Mouse (Mus musculus) limb, embryonic 14.5 days (tissue): Measurements from ENCODE around the gene Nab2. TPM values are rescaled to one million over a fixed set of nuclear protein-coding genes. Genes with fewer than 3 reads are reported as not detected.
A peak's percentile ranks its signal among the peaks of the same experiment; 100 is the strongest.
"Not testable (repeated sequence)": the region's sequence is repeated elsewhere in the genome, so short reads cannot be mapped to it uniquely, and the experiment has no call there.

ENCODE experiments used
- ATAC-seq: fragments of 200-750 bp; cut with Nextera tagmentation; 2 replicates; pipeline ENCODE4 v1.8.0; 2017; ENCODE audit warnings: low read depth, moderate number of reproducible peaks, moderate TSS enrichment; ENCODE audit not compliant: low FRiP score
- DNase-seq: peaks from one replicate; pipeline ENCODE4 v3.0.0-alpha.2; 2015; ENCODE audit warnings: low spot score
- H3K27ac ChIP-seq: fragments of 300-500 bp; sonication (generic); replicated peaks from 2 replicates; pipeline ENCODE4 v1.5.1; 2014; ENCODE audit warnings: low read depth, mild to moderate bottlenecking, low read length, moderate library complexity, mixed read lengths
- H3K27me3 ChIP-seq: fragments of 300-500 bp; sonication (generic); 2 replicates; pipeline ENCODE4 v1.6.1; 2014; ENCODE audit warnings: low read length, mixed read lengths; ENCODE audit not compliant: control insufficient read depth, insufficient read depth
- H3K36me3 ChIP-seq: fragments of 300-500 bp; sonication (generic); 2 replicates; pipeline ENCODE4 v1.6.1; 2014; ENCODE audit warnings: mild to moderate bottlenecking, low read length, moderate library complexity, mixed read lengths; ENCODE audit not compliant: control insufficient read depth, insufficient read depth
- H3K4me1 ChIP-seq: fragments of 300-500 bp; sonication (generic); 2 replicates; pipeline ENCODE4 v1.6.1; 2014; ENCODE audit warnings: antibody characterized with exemption, low read length, mixed read lengths; ENCODE audit not compliant: control insufficient read depth, insufficient read depth
- H3K4me2 ChIP-seq: fragments of 300-500 bp; sonication (generic); replicated peaks from 2 replicates; pipeline ENCODE4 v1.6.1; 2014; ENCODE audit warnings: low read depth, mild to moderate bottlenecking, low read length, moderate library complexity; ENCODE audit not compliant: severe bottlenecking
- H3K4me3 ChIP-seq: fragments of 300-500 bp; sonication (generic); replicated peaks from 2 replicates; pipeline ENCODE4 v1.5.1; 2014; ENCODE audit warnings: low read length
- H3K9ac ChIP-seq: fragments of 300-500 bp; sonication (generic); 2 replicates; pipeline ENCODE4 v1.6.1; 2014; ENCODE audit warnings: mild to moderate bottlenecking, low read depth, low read length, moderate library complexity; ENCODE audit not compliant: severe bottlenecking
- H3K9me3 ChIP-seq: fragments of 300-500 bp; sonication (generic); 2 replicates; pipeline ENCODE4 v1.6.1; 2016; ENCODE audit warnings: low read length; ENCODE audit not compliant: control insufficient read depth
- POLR2A ChIP-seq: fragments of 200-500 bp; IDR thresholded peaks from 2 replicates; pipeline ENCODE4 v1.8.0; 2012; ENCODE audit warnings: inconsistent platforms, mild to moderate bottlenecking, moderate library complexity, borderline replicate concordance; ENCODE audit not compliant: insufficient read depth, insufficient read length; ENCODE audit errors: extremely low read depth
- WGBS: fragments of 180-500 bp; shearing (Covaris S2); extraction: QIAGEN DNeasy Blood & Tissue Kit; methylation state at CpG from one replicate; pipeline ENCODE4 v1.1.7; 2014; 5-methylcytosine and 5-hydroxymethylcytosine counted together
- polyA plus RNA-seq, 2 experiments: library from polyadenylated mRNA; depleted of rRNA in 1 of 2; stranded (reverse) in 1 of 2; unstranded in 1 of 2; fragments of >200 nt; fragmentation: Nextera tagmentation in 1 of 2; extraction: Ambion mirVana in 1 of 2; gene quantifications; 2 replicates each; pipeline versions ENCODE4 v1.2.1 to v1.2.3; 2012 to 2014

The Nab2 gene
- polyA plus RNA-seq, 2 experiments = 16.4 to 64.5 TPM

GRCm38 (mm10) chr10:127661915-127662663 lies 6.3 kb downstream of the Nab2 start:
- Histone ChIP-seq H3K4me3 (peak overlapping the region; percentile 15), H3K27me3 (no peaks in the 10 kb centered on the region), H3K27ac (peak overlapping the region; percentile 66; the same call in 1 of the 2 replicates), H3K4me2 (peak overlapping the region; percentile 42), H3K9ac (no peak overlapping the region), H3K36me3 (peaks cover 48% of the 10 kb centered on the region), H3K9me3 (no peaks in the 10 kb centered on the region), H3K4me1 (peaks cover 43% of the 10 kb centered on the region)
- ATAC-seq (0 out of 2 replicates have a peak, but pooled peaks have one; percentile 7), DNase-seq (peak; percentile 72)
- WGBS = 11% methylated on average over 16 of the region's 16 CpGs
- no peak for TF ChIP-seq POLR2A

GRCm38 (mm10) chr10:127661291-127661914 lies 7.0 kb downstream of the Nab2 start:
- Histone ChIP-seq H3K9me3 (no peaks in the 10 kb centered on the region), H3K36me3 (peaks cover 52% of the 10 kb centered on the region), H3K4me1 (peaks cover 43% of the 10 kb centered on the region), H3K4me3 (peak overlapping the region; percentile 15; the same call in 1 of the 2 replicates), H3K27ac (peak overlapping the region; percentile 66; the same call in 1 of the 2 replicates), H3K9ac (no peak overlapping the region), H3K27me3 (no peaks in the 10 kb centered on the region), H3K4me2 (peak overlapping the region; percentile 42)
- no peak for ATAC-seq
- 28% methylated on average over 14 of the region's 14 CpGs for WGBS
- DNase-seq = peak; percentile 1
- TF ChIP-seq POLR2A = no peak

DNA sequence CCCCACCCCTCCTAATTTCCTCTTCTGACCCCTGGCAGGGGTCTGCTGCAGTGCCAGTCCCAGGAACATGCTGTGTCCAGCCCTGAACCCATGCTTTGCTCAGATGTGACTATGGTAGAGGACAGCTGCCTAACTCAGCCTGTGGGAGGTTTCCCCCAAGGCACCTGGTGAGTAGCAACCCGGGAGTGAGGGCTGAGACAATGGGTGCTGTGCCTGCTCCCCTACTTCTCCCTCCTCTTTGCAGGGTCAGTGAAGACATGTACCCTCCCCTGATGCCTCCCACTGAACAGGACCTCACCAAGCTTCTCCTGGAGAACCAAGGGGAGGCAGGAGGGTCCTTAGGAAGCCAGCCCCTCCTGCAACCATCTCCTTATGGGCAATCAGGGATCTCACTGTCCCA lies 8.8 kb downstream of the Nab2 start:
- peaks cover 48% of the 10 kb centered on the region for H3K36me3 ChIP-seq
- ATAC-seq = no peak
- H3K4me1 ChIP-seq = peaks cover 35% of the 10 kb centered on the region

DNA sequence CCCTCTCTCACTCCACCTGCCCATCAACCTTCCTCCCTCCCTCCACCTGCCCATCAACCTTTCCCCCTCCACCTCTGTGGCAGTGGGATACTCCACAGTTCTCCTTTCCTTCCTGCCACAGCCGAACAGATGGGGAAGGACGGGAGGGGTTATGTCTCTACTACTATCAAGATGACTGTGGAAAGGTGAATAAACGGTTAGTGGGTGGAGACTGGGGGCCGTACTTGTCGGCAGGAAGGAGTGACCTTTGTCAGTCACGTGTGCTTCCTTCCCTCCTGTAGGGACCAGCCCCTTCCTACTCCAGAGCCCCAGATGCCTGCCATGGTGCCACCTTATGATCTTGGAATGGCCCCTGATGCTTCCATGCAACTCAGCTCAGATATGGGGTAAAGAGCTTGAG lies 10.3 kb downstream of the Nab2 start:
- Histone ChIP-seq H3K36me3 (peaks cover 36% of the 10 kb centered on the region), H3K27ac (no peak overlapping the region), H3K9ac (no peak overlapping the region), H3K9me3 (no peaks in the 10 kb centered on the region), H3K4me2 (no peak overlapping the region), H3K27me3 (no peaks in the 10 kb centered on the region), H3K4me3 (no peak overlapping the region), H3K4me1 (peaks cover 20% of the 10 kb centered on the region)
- TF ChIP-seq POLR2A = no peak
- DNase-seq (no peak), ATAC-seq (no peak)
- WGBS = 23% methylated on average over 6 of the region's 6 CpGs

More for the DNA sequence above, 8.8 kb downstream of the Nab2 start:
- Histone ChIP-seq H3K4me2 (no peak overlapping the region), H3K9me3 (no peaks in the 10 kb centered on the region), H3K27me3 (no peaks in the 10 kb centered on the region), H3K4me3 (no peak overlapping the region), H3K9ac (no peak overlapping the region), H3K27ac (no peak overlapping the region)
- TF ChIP-seq POLR2A = no peak
- peak; percentile 2 for DNase-seq
- WGBS = 71% methylated on average over 1 of the region's 1 CpGs

DNA sequence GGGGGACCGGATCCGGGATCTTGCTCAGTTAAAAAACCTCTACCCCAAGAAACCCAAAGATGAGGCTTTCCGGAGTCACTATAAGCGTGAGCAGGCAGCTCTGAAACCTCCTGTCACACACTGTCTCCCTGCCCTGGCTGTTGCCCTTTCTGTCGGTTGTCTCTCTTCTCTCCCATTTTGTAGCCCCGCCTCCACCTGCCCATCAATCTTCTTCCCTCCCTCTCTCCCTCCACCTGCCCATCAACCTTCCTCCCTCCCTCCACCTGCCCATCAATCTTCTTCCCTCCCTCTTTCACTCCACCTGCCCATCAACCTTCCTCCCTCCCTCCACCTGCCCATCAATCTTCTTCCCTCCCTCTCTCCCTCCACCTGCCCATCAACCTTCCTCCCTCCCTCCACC lies 10.8 kb downstream of the Nab2 start:
- H3K4me3 ChIP-seq, H3K9ac ChIP-seq, ATAC-seq, DNase-seq, H3K27me3 ChIP-seq, H3K4me2 ChIP-seq, H3K9me3 ChIP-seq, H3K27ac ChIP-seq: not testable (repeated sequence)
- Histone ChIP-seq H3K4me1 (peaks cover 15% of the 10 kb centered on the region), H3K36me3 (peaks cover 31% of the 10 kb centered on the region)
- WGBS = 50% methylated on average over 6 of the region's 6 CpGs
